Mouse (Mus musculus): ENCODE measurements around the gene Pcdh7.

DNA sequence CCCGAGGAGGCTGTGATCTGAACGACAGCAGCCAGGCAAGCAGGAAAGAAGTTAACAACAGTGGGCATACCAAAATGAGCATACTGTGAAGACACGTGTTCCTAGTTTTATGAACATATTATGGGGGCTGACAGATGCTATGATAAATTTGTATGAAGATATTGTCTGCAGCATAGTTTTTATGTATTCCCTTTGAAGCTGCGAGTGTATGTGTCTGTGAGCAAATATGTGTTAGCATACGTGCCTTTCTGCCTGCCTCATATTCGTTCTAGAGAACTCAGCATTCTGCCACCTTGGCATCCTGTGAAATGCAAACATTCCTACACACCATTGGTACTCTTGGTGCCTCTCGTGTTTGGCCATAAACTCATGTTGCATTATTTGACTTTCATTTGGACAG, 307.4 kb downstream of the Pcdh7 start:
- TF ChIP-seq MYOD1 (IDR thresholded peaks at IDR 0.05; ENCODE audit: control insufficient read depth, insufficient read length, low read depth): no peak
- no peak for TF ChIP-seq CTCF (IDR thresholded peaks at IDR 0.05; ENCODE audit: control insufficient read depth, insufficient read depth, insufficient read length)

Data from C2C12 (cell line).